Mouse (Mus musculus) CH12.LX (cell line): ENCODE data around the gene Ptgis.

Experiments
- CHD2 ChIP-seq: IDR thresholded peaks from 2 replicates; pipeline ENCODE4 v1.6.1; 2011; ENCODE audit warnings: low read length, improper control_type of control experiment
- CTCF ChIP-seq, 2 experiments: IDR thresholded peaks in 1 of 2; conservative IDR thresholded peaks in 1 of 2; 2 replicates each; pipeline ENCODE4 v1.5.1; 2011 to 2012; ENCODE audit warnings: low read depth in 2 of 2, low read length in 2 of 2, improper control_type of control experiment in 1 of 2, inconsistent platforms in 1 of 2, mild to moderate bottlenecking in 1 of 2, moderate library complexity in 1 of 2
- E2F4 ChIP-seq: IDR thresholded peaks from 2 replicates; pipeline ENCODE4 v1.6.1; 2011; ENCODE audit warnings: low read depth, low read length, improper control_type of control experiment; ENCODE audit not compliant: insufficient replicate concordance
- GABPA ChIP-seq: IDR thresholded peaks from 2 replicates; pipeline ENCODE4 v1.6.1; 2012; ENCODE audit warnings: low read depth, low read length, improper control_type of control experiment, inconsistent platforms; ENCODE audit not compliant: insufficient replicate concordance
- HCFC1 ChIP-seq: IDR thresholded peaks from 2 replicates; pipeline ENCODE4 v1.6.1; 2012; ENCODE audit warnings: low read depth, mild to moderate bottlenecking, inconsistent platforms, low read length, improper control_type of control experiment
- MEF2A ChIP-seq: IDR thresholded peaks from 2 replicates; pipeline ENCODE4 v1.6.1; 2014; ENCODE audit warnings: low read depth, mild to moderate bottlenecking, inconsistent platforms, low read length, improper control_type of control experiment, borderline replicate concordance
- POLR2A ChIP-seq: IDR thresholded peaks from 2 replicates; pipeline ENCODE4 v1.6.1; 2011; ENCODE audit warnings: low read depth, mild to moderate bottlenecking, improper control_type of control experiment, low read length
- POLR2AphosphoS2 ChIP-seq: IDR thresholded peaks from 2 replicates; pipeline ENCODE4 v1.6.1; 2011; ENCODE audit warnings: low read depth, low read length, improper control_type of control experiment
- RAD21 ChIP-seq: IDR thresholded peaks from 2 replicates; pipeline ENCODE4 v1.6.1; 2011; ENCODE audit warnings: low read depth, mild to moderate bottlenecking, low read length, improper control_type of control experiment, moderate library complexity
- UBTF ChIP-seq: IDR thresholded peaks from 2 replicates; pipeline ENCODE4 v1.6.1; 2012; ENCODE audit warnings: low read depth, mild to moderate bottlenecking, inconsistent platforms, low read length, improper control_type of control experiment, moderate library complexity
- ZKSCAN1 ChIP-seq: IDR thresholded peaks from 2 replicates; pipeline ENCODE4 v1.6.1; 2012; ENCODE audit warnings: low read depth, inconsistent platforms, low read length, improper control_type of control experiment, borderline replicate concordance

DNA sequence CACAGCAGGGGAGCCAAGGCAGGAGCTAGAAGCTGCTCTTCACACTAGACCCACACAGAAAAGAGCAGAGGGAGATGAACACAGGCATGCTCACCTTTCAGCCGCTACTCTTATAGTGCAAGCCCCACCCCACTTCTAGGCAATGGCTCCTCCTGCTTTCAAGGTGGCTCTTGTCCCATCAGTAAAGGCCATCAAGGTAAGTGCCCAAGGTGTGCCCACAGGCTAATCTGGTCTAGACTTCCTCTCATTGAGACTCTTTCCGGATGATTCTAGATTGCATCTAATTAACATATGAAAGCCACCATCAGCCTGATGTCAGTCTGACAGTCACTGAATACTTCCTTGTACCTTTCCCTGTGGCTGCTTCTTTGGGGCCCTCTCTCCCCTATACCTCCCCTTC, 7.4 kb upstream of the Ptgis start:
- TF ChIP-seq HCFC1 (no peak), POLR2A (no peak), CTCF (conservative IDR thresholded peaks at IDR 0.05 in 1 of 2, IDR thresholded peaks at IDR 0.05 in 1 of 2; ENCODE audit: low read depth in 2 of 2, low read length in 2 of 2) (no peak), UBTF (no peak), POLR2AphosphoS2 (no peak), ZKSCAN1 (no peak), CHD2 (no peak), MEF2A (no peak), RAD21 (no peak), E2F4 (no peak), GABPA (no peak)
